Mouse (Mus musculus) myocyte (in vitro differentiated cells): ENCODE data around the gene Pdlim7. TPM values are rescaled to one million over a fixed set of nuclear protein-coding genes. Genes with fewer than 3 reads are reported as not detected.

Source experiments
- H3K27me3 ChIP-seq: one replicate; pipeline ENCODE4 v1.6.1; 2011; ENCODE audit not compliant: control insufficient read depth, insufficient read depth, insufficient read length
- H3K36me3 ChIP-seq: one replicate; pipeline ENCODE4 v1.6.1; 2011; ENCODE audit not compliant: control insufficient read depth, insufficient read depth
- H3K4me2 ChIP-seq: one replicate; pipeline ENCODE4 v1.6.1; 2011; ENCODE audit warnings: low read depth, control low read depth
- H3K4me3 ChIP-seq: one replicate; pipeline ENCODE4 v1.5.1; 2011; ENCODE audit warnings: mild to moderate bottlenecking, control low read depth, moderate library complexity
- H3K79me2 ChIP-seq: one replicate; pipeline ENCODE4 v1.6.1; 2011; ENCODE audit not compliant: control insufficient read depth, insufficient read depth
- H3ac ChIP-seq: one replicate; pipeline ENCODE4 v1.6.1; 2011; ENCODE audit not compliant: control insufficient read depth, insufficient read length
- CEBPB ChIP-seq: IDR thresholded peaks from 2 replicates; pipeline ENCODE4 v1.6.1; 2011; ENCODE audit warnings: mild to moderate bottlenecking, moderate library complexity; ENCODE audit not compliant: poor library complexity, insufficient read depth, severe bottlenecking
- E2F4 ChIP-seq: IDR thresholded peaks from one replicate; pipeline ENCODE4 v1.6.1; 2011; ENCODE audit warnings: mild to moderate bottlenecking, control low read depth, moderate library complexity; ENCODE audit not compliant: insufficient read depth
- MAX ChIP-seq: IDR thresholded peaks from one replicate; pipeline ENCODE4 v1.6.1; 2011; ENCODE audit warnings: low read depth, mild to moderate bottlenecking, control low read depth
- MYOD1 ChIP-seq, 3 experiments: IDR thresholded peaks; one replicate each; pipeline ENCODE4 v1.6.1; 2011; ENCODE audit warnings: control low read depth in 2 of 3, low read depth in 2 of 3, mild to moderate bottlenecking in 2 of 3, moderate library complexity in 1 of 3; ENCODE audit not compliant: insufficient read length in 2 of 3, control insufficient read depth in 1 of 3
- MYOG ChIP-seq, 3 experiments: IDR thresholded peaks; one replicate each; pipeline ENCODE4 v1.6.1; 2011; ENCODE audit warnings: control low read depth in 2 of 3, low read depth in 2 of 3, mild to moderate bottlenecking in 2 of 3; ENCODE audit not compliant: insufficient read length in 2 of 3, control insufficient read depth in 1 of 3, insufficient read depth in 1 of 3
- POLR2A ChIP-seq: IDR thresholded peaks from one replicate; pipeline ENCODE4 v1.6.1; 2011; ENCODE audit warnings: low read depth, mild to moderate bottlenecking, control low read depth, moderate library complexity; ENCODE audit not compliant: insufficient read length
- POLR2AphosphoS2 ChIP-seq: IDR thresholded peaks from one replicate; pipeline ENCODE4 v1.6.1; 2011; ENCODE audit warnings: low read depth, control low read depth; ENCODE audit not compliant: insufficient read length
- REST ChIP-seq: IDR thresholded peaks from one replicate; pipeline ENCODE4 v1.6.1; 2011; ENCODE audit warnings: mild to moderate bottlenecking, control low read depth, moderate library complexity; ENCODE audit not compliant: insufficient read depth, insufficient read length
- SRF ChIP-seq: IDR thresholded peaks from one replicate; pipeline ENCODE4 v1.6.1; 2011; ENCODE audit warnings: low read depth; ENCODE audit not compliant: control insufficient read depth, insufficient read length
- TCF12 ChIP-seq: IDR thresholded peaks from one replicate; pipeline ENCODE4 v1.6.1; 2011; ENCODE audit warnings: mild to moderate bottlenecking, control low read depth; ENCODE audit not compliant: poor library complexity, insufficient read depth, severe bottlenecking
- TCF3 ChIP-seq: IDR thresholded peaks from one replicate; pipeline ENCODE4 v1.6.1; 2011; ENCODE audit warnings: low read depth, control low read depth; ENCODE audit not compliant: insufficient read length
- USF1 ChIP-seq: IDR thresholded peaks from one replicate; pipeline ENCODE4 v1.6.1; 2011; ENCODE audit warnings: low read depth, mild to moderate bottlenecking, control low read depth, moderate library complexity
- polyA plus RNA-seq: library from polyadenylated mRNA; unstranded; fragments of >200 nt; fragmentation: generic; extraction: Trizol; gene quantifications from one replicate; pipeline ENCODE4 v1.2.1, GENCODE M21; 2012; ENCODE audit warnings: missing spikeins

The Pdlim7 gene
- polyA plus RNA-seq, 1 experiment, result 553 TPM

GRCm38 (mm10) chr13:55449205-55449604 is 64.3 kb downstream of the Pdlim7 start:
- Histone ChIP-seq H3ac (no peak overlapping the region), H3K79me2 (peaks cover 35% of the 10 kb centered on the region), H3K27me3 (no peaks in the 10 kb centered on the region), H3K36me3 (no peaks in the 10 kb centered on the region), H3K4me2 (peak overlapping the region; percentile 37), H3K4me3 (no peak overlapping the region)
- TF ChIP-seq MAX, result no peak
- TF ChIP-seq USF1, result no peak
- TF ChIP-seq MYOD1 (IDR thresholded peaks at IDR 0.05; ENCODE audit: control insufficient read depth in 1 of 3, insufficient read length in 2 of 3, low read depth in 2 of 3), result no peak
- no peak for TF ChIP-seq TCF12
- no peak for TF ChIP-seq REST
- no peak for TF ChIP-seq TCF3
- no peak for TF ChIP-seq SRF
- no peak for TF ChIP-seq E2F4
- no peak for TF ChIP-seq POLR2A

GRCm38 (mm10) chr13:55448131-55448530 is 65.3 kb downstream of the Pdlim7 start:
- H3K27me3 ChIP-seq, result no peaks in the 10 kb centered on the region
- peaks cover 35% of the 10 kb centered on the region for H3K79me2 ChIP-seq
- H3ac ChIP-seq, result no peak overlapping the region
- TF ChIP-seq USF1, result no peak
- no peak for TF ChIP-seq MYOD1 (IDR thresholded peaks at IDR 0.05; ENCODE audit: control insufficient read depth in 1 of 3, insufficient read length in 2 of 3, low read depth in 2 of 3)
- no peak for TF ChIP-seq SRF
- no peak for TF ChIP-seq TCF12
- TF ChIP-seq MAX, result no peak
- TF ChIP-seq POLR2AphosphoS2, result no peak
- TF ChIP-seq MYOG (IDR thresholded peaks at IDR 0.05; ENCODE audit: control insufficient read depth in 1 of 3, insufficient read depth in 1 of 3, insufficient read length in 2 of 3, low read depth in 2 of 3), result no peak
- no peak for TF ChIP-seq CEBPB
- no peak overlapping the region for H3K4me3 ChIP-seq
- no peak overlapping the region for H3K4me2 ChIP-seq
- no peaks in the 10 kb centered on the region for H3K36me3 ChIP-seq

- Histone ChIP-seq H3ac (no peak overlapping the region), H3K27me3 (no peaks in the 10 kb centered on the region), H3K79me2 (peaks cover 35% of the 10 kb centered on the region), H3K4me3 (no peak overlapping the region), H3K36me3 (no peaks in the 10 kb centered on the region), H3K4me2 (no peak overlapping the region)
- TF ChIP-seq MAX (no peak), MYOG (IDR thresholded peaks at IDR 0.05; ENCODE audit: control insufficient read depth in 1 of 3, insufficient read depth in 1 of 3, insufficient read length in 2 of 3, low read depth in 2 of 3) (no peak), USF1 (no peak), E2F4 (no peak), POLR2A (no peak), MYOD1 (IDR thresholded peaks at IDR 0.05; ENCODE audit: control insufficient read depth in 1 of 3, insufficient read length in 2 of 3, low read depth in 2 of 3) (no peak), TCF12 (no peak), CEBPB (no peak), POLR2AphosphoS2 (no peak), REST (no peak), TCF3 (no peak), SRF (no peak)
Observed at GRCm38 (mm10) chr13:55447543-55447943, 65.9 kb downstream of the Pdlim7 start.

GRCm38 (mm10) chr13:55446483-55447105 is 66.9 kb downstream of the Pdlim7 start:
- H3K79me2 ChIP-seq, result peaks cover 35% of the 10 kb centered on the region
- H3K4me2 ChIP-seq, result peak overlapping the region; percentile 97
- H3ac ChIP-seq, result no peak overlapping the region
- no peak for TF ChIP-seq MYOG (IDR thresholded peaks at IDR 0.05; ENCODE audit: control insufficient read depth in 1 of 3, insufficient read depth in 1 of 3, insufficient read length in 2 of 3, low read depth in 2 of 3)
- no peak for TF ChIP-seq SRF
- no peak for TF ChIP-seq REST
- TF ChIP-seq MYOD1 (IDR thresholded peaks at IDR 0.05; ENCODE audit: control insufficient read depth in 1 of 3, insufficient read length in 2 of 3, low read depth in 2 of 3), result no peak
- no peak for TF ChIP-seq TCF12
- H3K27me3 ChIP-seq, result no peaks in the 10 kb centered on the region
- H3K4me3 ChIP-seq, result peak overlapping the region; percentile 47
- H3K36me3 ChIP-seq, result no peaks in the 10 kb centered on the region

Other genes with a start within 250 kb of the Pdlim7 start
- gene Prelid1, start 193.2 kb downstream of the Pdlim7 start, polyA plus RNA-seq, result 365 TPM
- 59.8 TPM for gene Rab24, start 191.7 kb downstream of the Pdlim7 start, polyA plus RNA-seq
- gene Mxd3, start 183.9 kb downstream of the Pdlim7 start, polyA plus RNA-seq, result 17.0 TPM
- gene Lman2, start 150.9 kb downstream of the Pdlim7 start, polyA plus RNA-seq, result 84.7 TPM
- 2.3 TPM for gene Rgs14, start 143.9 kb downstream of the Pdlim7 start, polyA plus RNA-seq
- gene Slc34a1, start 115.5 kb downstream of the Pdlim7 start, polyA plus RNA-seq, result 0.04 TPM
- gene Pfn3, start 98.4 kb downstream of the Pdlim7 start, polyA plus RNA-seq, result not detected
- gene F12, start 86.9 kb downstream of the Pdlim7 start, polyA plus RNA-seq, result not detected
- gene Grk6, start 68.6 kb downstream of the Pdlim7 start, polyA plus RNA-seq, result 29.1 TPM
- 5.1 TPM for gene Prr7, start 49.4 kb downstream of the Pdlim7 start, polyA plus RNA-seq
- gene Dbn1, start 25.6 kb downstream of the Pdlim7 start, polyA plus RNA-seq, result 165 TPM
- 1.00 TPM for gene Dok3, start 15.6 kb upstream of the Pdlim7 start, polyA plus RNA-seq
- 33.3 TPM for gene Ddx41, start 23.0 kb upstream of the Pdlim7 start, polyA plus RNA-seq
- gene Fam193b, start 57.4 kb upstream of the Pdlim7 start, polyA plus RNA-seq, result 13.5 TPM
- gene Tmed9, start 60.1 kb upstream of the Pdlim7 start, polyA plus RNA-seq, result 200 TPM
- 23.1 TPM for gene B4galt7, start 86.2 kb upstream of the Pdlim7 start, polyA plus RNA-seq
- gene Caml, start 109.3 kb upstream of the Pdlim7 start, polyA plus RNA-seq, result 27.8 TPM
- 8.7 TPM for gene Ddx46, start 121.4 kb upstream of the Pdlim7 start, polyA plus RNA-seq
- 18.2 TPM for gene B230219D22Rik, start 179.4 kb upstream of the Pdlim7 start, polyA plus RNA-seq
- gene Txndc15, start 201.0 kb upstream of the Pdlim7 start, polyA plus RNA-seq, result 41.7 TPM
- gene Pcbd2, start 213.7 kb upstream of the Pdlim7 start, polyA plus RNA-seq, result 57.4 TPM